Mouse (Mus musculus): ENCODE measurements around the gene Sult6b1. TPM values are rescaled to one million over a fixed set of nuclear protein-coding genes. Genes with fewer than 3 reads are reported as not detected.

Gene Sult6b1
- polyA plus RNA-seq, 1 experiment from 2014 or later, result 0.10 TPM

DNA sequence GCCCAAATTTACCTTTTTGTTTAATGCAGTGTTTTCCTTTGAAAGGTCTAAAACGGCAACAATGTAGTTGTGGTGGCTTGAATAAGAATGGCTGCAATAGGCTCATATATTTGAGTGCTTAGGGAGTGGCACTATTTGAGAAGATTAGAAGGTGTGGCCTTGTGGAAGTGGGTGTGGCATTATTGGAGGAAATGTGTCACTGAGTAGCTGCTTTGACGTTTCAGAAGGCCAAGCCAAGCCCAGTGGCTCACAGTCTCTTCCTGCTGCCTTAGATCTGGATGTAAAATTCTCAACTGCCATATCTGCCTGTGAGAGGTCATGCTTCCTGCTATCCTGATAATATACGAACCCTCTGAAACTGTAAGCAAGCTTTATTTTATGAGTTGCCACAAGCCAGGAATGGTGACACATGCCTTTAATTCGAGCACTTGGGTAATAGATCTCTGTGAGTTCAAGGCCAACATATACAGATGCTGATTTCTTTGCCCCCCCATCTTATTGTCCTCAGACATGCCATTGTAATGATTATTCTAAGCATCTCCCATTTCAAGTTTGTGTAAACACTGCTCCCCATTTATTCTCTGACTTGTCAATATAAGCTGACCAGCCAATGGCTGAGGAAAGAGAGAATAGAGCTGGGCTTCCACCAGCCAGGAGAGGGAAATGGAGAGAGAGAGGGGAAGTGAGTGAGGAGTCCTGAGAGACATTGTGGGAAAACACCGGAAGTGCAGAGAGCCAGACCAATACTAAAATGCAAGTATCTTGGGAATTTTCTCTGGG, 21.3 kb downstream of the Sult6b1 start:
- no peaks in the 10 kb centered on the region for H3K9me3 ChIP-seq
- no peak overlapping the region for H3K9ac ChIP-seq
- no peaks in the 10 kb centered on the region for H3K36me3 ChIP-seq
- H3K27ac ChIP-seq, result no peak overlapping the region
- 79% methylated on average over 5 of the region's 5 CpGs for WGBS
- H3K4me3 ChIP-seq, result no peak overlapping the region
- H3K27me3 ChIP-seq, result no peaks in the 10 kb centered on the region
- H3K4me2 ChIP-seq, result no peak overlapping the region
- peaks cover 8% of the 10 kb centered on the region for H3K4me1 ChIP-seq
- no peak for ATAC-seq (ENCODE audit: insufficient number of reproducible peaks, insufficient read depth, low FRiP score, low TSS enrichment, low read depth)

DNA sequence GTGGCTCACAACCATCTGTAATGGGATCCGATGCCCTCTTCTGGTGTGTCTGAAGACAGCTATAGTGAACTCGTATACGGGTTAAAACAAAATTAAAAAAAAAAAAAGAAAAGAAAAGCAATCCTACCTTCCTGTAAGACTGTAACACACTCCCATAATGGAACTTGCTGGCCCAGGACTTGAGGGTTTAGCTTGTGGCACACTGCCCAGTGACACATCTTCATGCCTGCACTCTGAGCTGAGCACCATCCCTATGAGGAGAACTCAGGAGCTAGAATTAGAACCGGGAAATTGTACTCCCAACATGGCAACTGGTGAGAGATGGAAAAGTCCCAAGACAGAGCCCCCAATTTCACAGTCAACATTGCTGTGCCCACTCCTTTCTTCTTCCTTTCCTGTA, 23.5 kb downstream of the Sult6b1 start:
- no peak overlapping the region for H3K4me3 ChIP-seq
- WGBS, result 92% methylated on average over 4 of the region's 4 CpGs
- 0 out of 2 replicates have a peak overlapping the region, but pooled peaks have one; percentile 67 for H3K4me2 ChIP-seq
- H3K4me1 ChIP-seq, result peaks cover 8% of the 10 kb centered on the region
- no peaks in the 10 kb centered on the region for H3K9me3 ChIP-seq
- H3K9ac ChIP-seq, result no peak overlapping the region
- H3K27me3 ChIP-seq, result no peaks in the 10 kb centered on the region
- no peak overlapping the region for H3K27ac ChIP-seq
- H3K36me3 ChIP-seq, result peaks cover under 1% of the 10 kb centered on the region; the same call in 1 of the 2 replicates
- no peak for ATAC-seq (ENCODE audit: insufficient number of reproducible peaks, insufficient read depth, low FRiP score, low TSS enrichment, low read depth)

- Histone ChIP-seq H3K4me1 (peaks cover 8% of the 10 kb centered on the region), H3K4me3 (peak within 1 kb of the TSS; percentile 55), H3K9ac (peak within 1 kb of the TSS; percentile 80), H3K36me3 (peaks cover 7% of the 10 kb centered on the region), H3K4me2 (peak within 1 kb of the TSS; percentile 67), H3K27ac (peak within 1 kb of the TSS; percentile 72), H3K9me3 (no peaks in the 10 kb centered on the region), H3K27me3 (no peaks in the 10 kb centered on the region)
- WGBS, result 1% methylated on average over 28 of the region's 28 CpGs
- peak; percentile 90 for ATAC-seq (ENCODE audit: insufficient number of reproducible peaks, insufficient read depth, low FRiP score, low TSS enrichment, low read depth)
These were observed 24.2 kb downstream of the Sult6b1 start, which contains the start of gene Eif2ak2 for GRCm38 (mm10) chr17:78882401-78883112. TSS of gene Eif2ak2 (minus strand) at chr17:78882573.

- H3K27me3 ChIP-seq, result no peaks in the 10 kb centered on the region
- WGBS, result 18% methylated on average over 4 of the region's 7 CpGs
- no peaks in the 10 kb centered on the region for H3K9me3 ChIP-seq
- peak overlapping the region; percentile 55 for H3K4me3 ChIP-seq
- peak; percentile 33; the same call in 1 of the 2 replicates for ATAC-seq (ENCODE audit: insufficient number of reproducible peaks, insufficient read depth, low FRiP score, low TSS enrichment, low read depth)
- H3K9ac ChIP-seq, result peak overlapping the region; percentile 80
- peaks cover 13% of the 10 kb centered on the region for H3K36me3 ChIP-seq
- H3K27ac ChIP-seq, result peak overlapping the region; percentile 72
- peaks cover 8% of the 10 kb centered on the region for H3K4me1 ChIP-seq
- H3K4me2 ChIP-seq, result peak overlapping the region; percentile 67
These were observed 24.9 kb downstream of the Sult6b1 start for GRCm38 (mm10) chr17:78881878-78882304.

DNA sequence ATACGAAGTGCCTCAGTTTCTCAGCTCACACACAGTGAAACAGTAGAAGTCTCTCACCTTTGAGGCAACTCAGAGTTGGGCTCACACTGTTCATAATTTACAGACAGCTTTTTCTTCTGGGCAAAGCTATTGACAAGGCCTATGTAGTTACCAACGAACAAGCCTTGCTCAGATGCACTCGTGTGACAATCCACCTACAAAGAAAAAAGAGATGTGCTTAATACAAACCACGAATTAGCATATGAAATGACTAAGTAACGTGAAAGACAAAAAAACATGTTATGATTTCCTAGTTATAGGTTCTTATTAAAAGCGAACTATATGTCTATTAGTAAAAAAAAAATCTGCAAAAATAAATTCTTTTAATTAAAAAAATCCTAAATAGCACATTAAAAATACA, 32.9 kb downstream of the Sult6b1 start:
- H3K9me3 ChIP-seq, result no peaks in the 10 kb centered on the region
- no peaks in the 10 kb centered on the region for H3K27me3 ChIP-seq
- H3K36me3 ChIP-seq, result peaks cover 36% of the 10 kb centered on the region
- H3K4me2 ChIP-seq, result no peak overlapping the region
- H3K4me3 ChIP-seq, result no peak overlapping the region
- H3K27ac ChIP-seq, result no peak overlapping the region
- WGBS, result 90% methylated on average over 6 of the region's 6 CpGs
- H3K4me1 ChIP-seq, result no peaks in the 10 kb centered on the region
- no peak overlapping the region for H3K9ac ChIP-seq
- ATAC-seq (ENCODE audit: insufficient number of reproducible peaks, insufficient read depth, low FRiP score, low TSS enrichment, low read depth), result no peak

DNA sequence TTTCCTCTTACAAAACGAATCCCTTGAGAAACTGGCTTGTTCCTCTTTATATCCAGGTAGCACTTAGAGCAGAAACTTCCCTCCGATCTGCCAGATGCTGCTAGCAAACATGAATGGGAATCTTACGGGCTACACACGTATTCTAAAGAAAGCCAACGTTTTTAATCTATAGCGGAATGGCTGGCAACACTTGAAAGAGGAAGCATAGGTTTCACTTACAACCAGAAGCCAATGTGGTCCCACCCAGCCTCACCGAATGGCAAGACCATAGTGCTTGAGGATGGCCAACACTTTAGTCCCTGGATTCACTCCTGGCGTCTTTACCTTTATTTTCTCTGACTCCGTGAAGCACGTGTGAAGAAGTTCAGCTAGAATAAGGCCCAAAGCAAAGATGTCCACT, 50.5 kb downstream of the Sult6b1 start:
- Histone ChIP-seq H3K9me3 (no peaks in the 10 kb centered on the region), H3K4me3 (no peak overlapping the region), H3K36me3 (peaks cover 62% of the 10 kb centered on the region), H3K4me2 (no peak overlapping the region), H3K9ac (no peak overlapping the region), H3K27me3 (no peaks in the 10 kb centered on the region), H3K27ac (no peak overlapping the region), H3K4me1 (no peaks in the 10 kb centered on the region)
- WGBS, result 85% methylated on average over 10 of the region's 10 CpGs
- ATAC-seq (ENCODE audit: insufficient number of reproducible peaks, insufficient read depth, low FRiP score, low TSS enrichment, low read depth), result no peak

DNA sequence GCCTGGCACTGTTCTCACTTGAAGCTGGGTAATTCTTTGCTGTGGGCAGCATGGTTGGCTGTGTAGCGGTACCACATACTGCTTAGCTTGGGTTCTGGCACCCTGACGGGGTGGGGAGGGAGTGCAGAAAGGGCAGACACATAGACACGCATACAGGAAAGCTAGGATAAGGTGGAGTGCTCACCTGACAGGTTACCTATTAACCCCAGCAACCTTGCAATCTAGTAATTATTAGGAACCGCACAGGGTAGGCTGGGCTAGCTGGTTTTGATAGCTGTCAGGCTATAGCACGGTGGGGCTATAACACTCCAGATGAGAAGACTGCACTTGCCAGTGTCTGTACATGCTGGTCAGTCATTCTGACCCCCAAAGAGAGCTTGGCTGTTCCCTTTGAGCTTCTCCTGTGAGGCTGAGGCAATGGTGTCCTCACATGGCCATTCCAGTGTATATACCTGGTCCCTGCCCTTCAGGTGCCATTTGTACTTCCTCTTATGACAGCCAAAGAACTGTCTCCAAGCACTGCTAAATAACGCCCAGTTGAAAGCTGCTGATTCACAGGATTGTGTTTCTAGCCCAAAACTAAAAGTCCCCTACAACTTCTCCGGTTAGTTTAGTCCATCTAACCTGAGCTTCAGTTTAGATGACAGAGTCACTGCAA, 64.4 kb downstream of the Sult6b1 start:
- Histone ChIP-seq H3K4me3 (no peak overlapping the region), H3K36me3 (peaks cover 78% of the 10 kb centered on the region), H3K4me1 (no peaks in the 10 kb centered on the region), H3K9ac (no peak overlapping the region), H3K4me2 (no peak overlapping the region), H3K27me3 (no peaks in the 10 kb centered on the region), H3K9me3 (no peaks in the 10 kb centered on the region), H3K27ac (no peak overlapping the region)
- ATAC-seq (ENCODE audit: insufficient number of reproducible peaks, insufficient read depth, low FRiP score, low TSS enrichment, low read depth), result no peak
- WGBS, result 91% methylated on average over 7 of the region's 7 CpGs

DNA sequence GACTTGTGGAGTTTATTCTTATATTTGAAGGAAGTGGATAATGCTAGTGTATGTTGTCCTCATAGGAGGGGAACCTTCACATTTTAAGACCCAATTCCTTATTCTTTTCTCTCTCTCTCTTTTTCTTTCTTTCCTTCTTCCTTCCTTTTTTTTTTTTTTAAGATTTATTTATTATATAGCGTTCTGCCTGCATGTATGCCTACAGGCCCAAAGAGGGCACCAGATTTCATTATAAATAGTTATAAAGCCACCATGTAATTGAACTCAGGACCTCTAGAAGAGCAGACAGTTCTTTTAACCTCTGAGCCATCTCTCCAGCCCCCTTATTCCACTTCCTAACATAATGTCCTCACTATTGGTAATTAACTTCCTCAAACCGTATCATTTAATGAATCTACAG, 70.7 kb downstream of the Sult6b1 start:
- Histone ChIP-seq H3K36me3 (peaks cover 27% of the 10 kb centered on the region), H3K27me3 (no peaks in the 10 kb centered on the region), H3K9ac (peak overlapping the region; percentile 71), H3K4me1 (0 out of 2 replicates have a peak, but pooled peaks cover 4% of the 10 kb centered on the region), H3K4me2 (peak overlapping the region; percentile 85), H3K27ac (peak overlapping the region; percentile 88), H3K9me3 (no peaks in the 10 kb centered on the region), H3K4me3 (peak overlapping the region; percentile 87)
- no peak for ATAC-seq (ENCODE audit: insufficient number of reproducible peaks, insufficient read depth, low FRiP score, low TSS enrichment, low read depth)
- 27% methylated on average over 2 of the region's 2 CpGs for WGBS

- ATAC-seq (ENCODE audit: insufficient number of reproducible peaks, insufficient read depth, low FRiP score, low TSS enrichment, low read depth), result peak; percentile 98
- Histone ChIP-seq H3K27me3 (no peaks in the 10 kb centered on the region), H3K36me3 (peaks cover 28% of the 10 kb centered on the region), H3K27ac (peak within 1 kb of the TSS; percentile 88), H3K4me1 (0 out of 2 replicates have a peak, but pooled peaks cover 4% of the 10 kb centered on the region), H3K9ac (peak within 1 kb of the TSS; percentile 92), H3K4me2 (peak within 1 kb of the TSS; percentile 85), H3K9me3 (no peaks in the 10 kb centered on the region), H3K4me3 (peak within 1 kb of the TSS; percentile 87)
- under 1% methylated on average over 81 of the region's 81 CpGs for WGBS
These were observed 71.6 kb downstream of the Sult6b1 start, which contains the start of the genes Heatr5b and Gpatch11 for GRCm38 (mm10) chr17:78834856-78835835. TSS of gene Heatr5b (minus strand) at chr17:78835364. TSS of gene Gpatch11 (plus strand) at chr17:78835567.
